Mouse (Mus musculus): ENCODE measurements at regions not wholly inside any gene's neighbourhood (a gene's known extent, or its start where the extent isn't known, plus 50 kb on each side); places are given as distances from the start of the nearest gene placed in this dataset.
A peak's percentile ranks its signal among the peaks of the same experiment; 100 is the strongest.

GRCm38 (mm10) chr2:113959025-113959767 lies 54.2 kb downstream of the Gjd2 start:
- H3K4me1 ChIP-seq = 0 out of 2 replicates have a peak, but pooled peaks cover 3% of the 10 kb centered on the region
- H3K9me3 ChIP-seq = no peaks in the 10 kb centered on the region
- no peak overlapping the region for H3K27ac ChIP-seq (replicated peaks)
- no peaks in the 10 kb centered on the region for H3K27me3 ChIP-seq
- no peak overlapping the region for H3K9ac ChIP-seq (replicated peaks)
- WGBS = 41% methylated on average over 6 of the region's 6 CpGs
- ATAC-seq (ENCODE audit: low FRiP score, low read depth) = no peak
- no peak overlapping the region for H3K4me3 ChIP-seq
- no peak overlapping the region for H3K4me2 ChIP-seq (replicated peaks)
- no peaks in the 10 kb centered on the region for H3K36me3 ChIP-seq

GRCm38 (mm10) chr2:113952480-113952879 lies 60.9 kb downstream of the Gjd2 start:
- Histone ChIP-seq H3K36me3 (no peaks in the 10 kb centered on the region), H3K9ac (replicated peaks) (no peak overlapping the region), H3K27me3 (no peaks in the 10 kb centered on the region), H3K4me1 (no peaks in the 10 kb centered on the region), H3K4me3 (no peak overlapping the region), H3K9me3 (no peaks in the 10 kb centered on the region), H3K27ac (replicated peaks) (no peak overlapping the region), H3K4me2 (replicated peaks) (no peak overlapping the region)
- no peak for ATAC-seq (ENCODE audit: low FRiP score, low read depth)

- Histone ChIP-seq H3K9ac (replicated peaks) (no peak overlapping the region), H3K4me2 (replicated peaks) (no peak overlapping the region), H3K4me1 (no peaks in the 10 kb centered on the region), H3K27me3 (no peaks in the 10 kb centered on the region), H3K4me3 (no peak overlapping the region), H3K36me3 (no peaks in the 10 kb centered on the region), H3K27ac (replicated peaks) (no peak overlapping the region), H3K9me3 (no peaks in the 10 kb centered on the region)
- ATAC-seq (ENCODE audit: low FRiP score, low read depth) = no peak
- WGBS = 72% methylated on average over 2 of the region's 2 CpGs
These were observed 64.0 kb downstream of the Gjd2 start for GRCm38 (mm10) chr2:113949296-113949990.

GRCm38 (mm10) chr2:113931689-113932088 lies 81.7 kb downstream of the Gjd2 start:
- WGBS = 87% methylated on average over 4 of the region's 4 CpGs
- Histone ChIP-seq H3K4me1 (no peaks in the 10 kb centered on the region), H3K4me3 (no peak overlapping the region), H3K27me3 (no peaks in the 10 kb centered on the region), H3K4me2 (replicated peaks) (no peak overlapping the region), H3K36me3 (no peaks in the 10 kb centered on the region), H3K27ac (replicated peaks) (no peak overlapping the region), H3K9ac (replicated peaks) (no peak overlapping the region), H3K9me3 (no peaks in the 10 kb centered on the region)
- ATAC-seq (ENCODE audit: low FRiP score, low read depth) = no peak

- no peak overlapping the region for H3K27ac ChIP-seq (replicated peaks)
- H3K4me3 ChIP-seq = no peak overlapping the region
- no peaks in the 10 kb centered on the region for H3K36me3 ChIP-seq
- no peak overlapping the region for H3K4me2 ChIP-seq (replicated peaks)
- ATAC-seq (ENCODE audit: low FRiP score, low read depth) = no peak
- 63% methylated on average over 1 of the region's 1 CpGs for WGBS
- H3K9ac ChIP-seq (replicated peaks) = no peak overlapping the region
- H3K4me1 ChIP-seq = no peaks in the 10 kb centered on the region
- no peaks in the 10 kb centered on the region for H3K27me3 ChIP-seq
- H3K9me3 ChIP-seq = no peaks in the 10 kb centered on the region
These were observed 82.5 kb downstream of the Gjd2 start for GRCm38 (mm10) chr2:113930948-113931347.

- 84% methylated on average over 1 of the region's 1 CpGs for WGBS
- Histone ChIP-seq H3K9me3 (no peaks in the 10 kb centered on the region), H3K4me3 (no peak overlapping the region), H3K4me2 (replicated peaks) (no peak overlapping the region), H3K36me3 (no peaks in the 10 kb centered on the region), H3K9ac (replicated peaks) (no peak overlapping the region), H3K27me3 (no peaks in the 10 kb centered on the region), H3K27ac (replicated peaks) (no peak overlapping the region), H3K4me1 (no peaks in the 10 kb centered on the region)
- no peak for ATAC-seq (ENCODE audit: low FRiP score, low read depth)
These were observed 81.2 kb upstream of the Arhgap11a start for GRCm38 (mm10) chr2:113929650-113930049.

GRCm38 (mm10) chr2:113924138-113924537 lies 75.7 kb upstream of the Arhgap11a start:
- no peak for ATAC-seq (ENCODE audit: low FRiP score, low read depth)
- Histone ChIP-seq H3K4me1 (no peaks in the 10 kb centered on the region), H3K9me3 (no peaks in the 10 kb centered on the region), H3K4me2 (replicated peaks) (no peak overlapping the region), H3K27me3 (no peaks in the 10 kb centered on the region), H3K36me3 (no peaks in the 10 kb centered on the region), H3K4me3 (no peak overlapping the region), H3K27ac (replicated peaks) (no peak overlapping the region), H3K9ac (replicated peaks) (no peak overlapping the region)
- WGBS = 66% methylated on average over 2 of the region's 2 CpGs

- Histone ChIP-seq H3K36me3 (no peaks in the 10 kb centered on the region), H3K27me3 (no peaks in the 10 kb centered on the region), H3K27ac (replicated peaks) (no peak overlapping the region), H3K4me1 (no peaks in the 10 kb centered on the region), H3K4me3 (no peak overlapping the region), H3K4me2 (replicated peaks) (no peak overlapping the region), H3K9ac (replicated peaks) (no peak overlapping the region), H3K9me3 (no peaks in the 10 kb centered on the region)
- ATAC-seq (ENCODE audit: low FRiP score, low read depth) = no peak
- WGBS = 89% methylated on average over 2 of the region's 2 CpGs
These were observed 70.5 kb upstream of the Arhgap11a start for GRCm38 (mm10) chr2:113918913-113919312.

GRCm38 (mm10) chr2:113914248-113914647 lies 65.8 kb upstream of the Arhgap11a start:
- 94% methylated on average over 2 of the region's 2 CpGs for WGBS
- H3K4me2 ChIP-seq (replicated peaks) = no peak overlapping the region

GRCm38 (mm10) chr2:113911188-113911587 lies 62.7 kb upstream of the Arhgap11a start:
- WGBS = 61% methylated on average over 3 of the region's 3 CpGs
- Histone ChIP-seq H3K9ac (replicated peaks) (no peak overlapping the region), H3K4me1 (no peaks in the 10 kb centered on the region), H3K9me3 (no peaks in the 10 kb centered on the region), H3K4me2 (replicated peaks) (no peak overlapping the region), H3K36me3 (no peaks in the 10 kb centered on the region), H3K4me3 (no peak overlapping the region), H3K27me3 (no peaks in the 10 kb centered on the region), H3K27ac (replicated peaks) (no peak overlapping the region)
- ATAC-seq (ENCODE audit: low FRiP score, low read depth) = no peak

More at GRCm38 (mm10) chr2:113914248-113914647, 65.8 kb upstream of the Arhgap11a start:
- ATAC-seq (ENCODE audit: low FRiP score, low read depth) = no peak
- H3K9me3 ChIP-seq = no peaks in the 10 kb centered on the region
- H3K27me3 ChIP-seq = no peaks in the 10 kb centered on the region
- H3K9ac ChIP-seq (replicated peaks) = no peak overlapping the region
- no peak overlapping the region for H3K27ac ChIP-seq (replicated peaks)
- no peak overlapping the region for H3K4me3 ChIP-seq
- no peaks in the 10 kb centered on the region for H3K4me1 ChIP-seq
- no peaks in the 10 kb centered on the region for H3K36me3 ChIP-seq

GRCm38 (mm10) chr2:113909502-113909901 lies 61.0 kb upstream of the Arhgap11a start:
- Histone ChIP-seq H3K9me3 (no peaks in the 10 kb centered on the region), H3K4me1 (no peaks in the 10 kb centered on the region), H3K9ac (replicated peaks) (no peak overlapping the region), H3K4me2 (replicated peaks) (no peak overlapping the region), H3K4me3 (no peak overlapping the region), H3K27me3 (no peaks in the 10 kb centered on the region), H3K27ac (replicated peaks) (no peak overlapping the region), H3K36me3 (no peaks in the 10 kb centered on the region)
- WGBS = 80% methylated on average over 4 of the region's 4 CpGs
- peak; percentile 67 for ATAC-seq (ENCODE audit: low FRiP score, low read depth)

- H3K4me3 ChIP-seq = no peak overlapping the region
- no peaks in the 10 kb centered on the region for H3K9me3 ChIP-seq
- no peak overlapping the region for H3K27ac ChIP-seq (replicated peaks)
- ATAC-seq (ENCODE audit: low FRiP score, low read depth) = no peak
- H3K9ac ChIP-seq (replicated peaks) = no peak overlapping the region
- no peaks in the 10 kb centered on the region for H3K36me3 ChIP-seq
- 75% methylated on average over 4 of the region's 4 CpGs for WGBS
- H3K27me3 ChIP-seq = no peaks in the 10 kb centered on the region
- no peak overlapping the region for H3K4me2 ChIP-seq (replicated peaks)
- H3K4me1 ChIP-seq = no peaks in the 10 kb centered on the region
These were observed 60.2 kb upstream of the Arhgap11a start for GRCm38 (mm10) chr2:113908636-113909035.

Measured in midbrain, embryonic 12.5 days (tissue).